Mouse (Mus musculus) hindbrain, embryonic 14.5 days (tissue): ENCODE data around the gene Alkbh7. TPM values are rescaled to one million over a fixed set of nuclear protein-coding genes. Genes with fewer than 3 reads are reported as not detected.

Experiments
- ATAC-seq: fragments of 200-750 bp; cut with Nextera tagmentation; 2 replicates; pipeline ENCODE4 v1.8.0; 2017; ENCODE audit warnings: moderate number of reproducible peaks, mild to moderate bottlenecking, moderate TSS enrichment, moderate library complexity; ENCODE audit not compliant: low FRiP score
- DNase-seq: peaks from one replicate; pipeline ENCODE4 v3.0.0-alpha.2; 2015; ENCODE audit warnings: low spot score
- H3K27ac ChIP-seq: fragments of 300-500 bp; sonication (generic); 2 replicates; pipeline ENCODE4 v1.5.1; 2014; ENCODE audit warnings: mild to moderate bottlenecking, moderate library complexity
- H3K27me3 ChIP-seq: fragments of 300-500 bp; sonication (generic); 2 replicates; pipeline ENCODE4 v1.6.1; 2014; ENCODE audit warnings: mild to moderate bottlenecking, low read length, mixed read lengths; ENCODE audit not compliant: control insufficient read depth, insufficient read depth
- H3K36me3 ChIP-seq: fragments of 300-500 bp; sonication (generic); replicated peaks from 2 replicates; pipeline ENCODE4 v1.6.1; 2014; ENCODE audit not compliant: control insufficient read depth, insufficient read depth
- H3K4me1 ChIP-seq: fragments of 300-500 bp; sonication (generic); replicated peaks from 2 replicates; pipeline ENCODE4 v1.6.1; 2014; ENCODE audit warnings: antibody characterized with exemption, low read length, mixed read lengths; ENCODE audit not compliant: control insufficient read depth, insufficient read depth
- H3K4me2 ChIP-seq: fragments of 300-500 bp; sonication (generic); replicated peaks from 2 replicates; pipeline ENCODE4 v1.6.1; 2014; ENCODE audit warnings: mild to moderate bottlenecking, moderate library complexity
- H3K4me3 ChIP-seq: fragments of 300-500 bp; sonication (generic); replicated peaks from 2 replicates; pipeline ENCODE4 v1.5.1; 2014; ENCODE audit warnings: mild to moderate bottlenecking, low read length
- H3K9ac ChIP-seq: fragments of 300-500 bp; sonication (generic); 2 replicates; pipeline ENCODE4 v1.6.1; 2014
- H3K9me3 ChIP-seq: fragments of 300-500 bp; sonication (generic); 2 replicates; pipeline ENCODE4 v1.6.1; 2016; ENCODE audit warnings: low read length; ENCODE audit not compliant: control insufficient read depth
- WGBS: fragments of 180-500 bp; shearing (Covaris S2); extraction: QIAGEN DNeasy Blood & Tissue Kit; methylation state at CpG from one replicate; pipeline ENCODE4 v1.1.7; 2014; 5-methylcytosine and 5-hydroxymethylcytosine counted together
- polyA plus RNA-seq: library from polyadenylated mRNA; unstranded; fragments of >200 nt; fragmentation: Nextera tagmentation; extraction: Ambion mirVana; gene quantifications from 2 replicates; pipeline ENCODE4 v1.2.1, GENCODE M21; 2014

Gene Alkbh7
- polyA plus RNA-seq, 1 experiment from 2014 or later: 55.7 TPM

- H3K9me3 ChIP-seq: no peaks in the 10 kb centered on the region
- no peak overlapping the region for H3K4me3 ChIP-seq
- DNase-seq (no peak), ATAC-seq (no peak)
- H3K4me1 ChIP-seq: no peaks in the 10 kb centered on the region
- H3K9ac ChIP-seq: no peak overlapping the region
- WGBS: 86% methylated on average over 9 of the region's 9 CpGs
- no peaks in the 10 kb centered on the region for H3K36me3 ChIP-seq
- no peak overlapping the region for H3K4me2 ChIP-seq
- H3K27ac ChIP-seq: no peak overlapping the region
- no peaks in the 10 kb centered on the region for H3K27me3 ChIP-seq
Measured at GRCm38 (mm10) chr17:56984886-56985285, 12.3 kb upstream of the Alkbh7 start.

GRCm38 (mm10) chr17:56985656-56986055 lies 11.5 kb upstream of the Alkbh7 start:
- H3K4me2 ChIP-seq: no peak overlapping the region
- no peaks in the 10 kb centered on the region for H3K4me1 ChIP-seq
- no peak overlapping the region for H3K9ac ChIP-seq
- DNase-seq (no peak), ATAC-seq (no peak)
- no peak overlapping the region for H3K4me3 ChIP-seq
- H3K27ac ChIP-seq: no peak overlapping the region
- 84% methylated on average over 3 of the region's 3 CpGs for WGBS
- H3K36me3 ChIP-seq: no peaks in the 10 kb centered on the region
- H3K27me3 ChIP-seq: no peaks in the 10 kb centered on the region
- no peaks in the 10 kb centered on the region for H3K9me3 ChIP-seq

- Histone ChIP-seq H3K4me2 (no peak overlapping the region), H3K4me3 (no peak overlapping the region), H3K27ac (no peak overlapping the region), H3K36me3 (no peaks in the 10 kb centered on the region), H3K9ac (no peak overlapping the region), H3K9me3 (no peaks in the 10 kb centered on the region), H3K27me3 (no peaks in the 10 kb centered on the region), H3K4me1 (peaks cover 6% of the 10 kb centered on the region)
- 85% methylated on average over 3 of the region's 3 CpGs for WGBS
- ATAC-seq: no peak
- no peak for DNase-seq
Measured at GRCm38 (mm10) chr17:56986105-56986805, 10.9 kb upstream of the Alkbh7 start.

GRCm38 (mm10) chr17:56988441-56988840 lies 8.7 kb upstream of the Alkbh7 start:
- Histone ChIP-seq H3K27ac (no peak overlapping the region), H3K4me3 (no peak overlapping the region), H3K4me1 (peaks cover 10% of the 10 kb centered on the region), H3K36me3 (peaks cover 13% of the 10 kb centered on the region), H3K27me3 (no peaks in the 10 kb centered on the region), H3K4me2 (no peak overlapping the region), H3K9me3 (no peaks in the 10 kb centered on the region), H3K9ac (no peak overlapping the region)
- WGBS: 85% methylated on average over 7 of the region's 7 CpGs
- DNase-seq (no peak), ATAC-seq (no peak)

- H3K4me1 ChIP-seq: peaks cover 10% of the 10 kb centered on the region
- H3K27ac ChIP-seq: peak overlapping the region; percentile 79
Measured at GRCm38 (mm10) chr17:56988921-56989430, 8.2 kb upstream of the Alkbh7 start.

GRCm38 (mm10) chr17:56989467-56990114 lies 7.5 kb upstream of the Alkbh7 start:
- peak; percentile 92 for ATAC-seq
- Histone ChIP-seq H3K4me1 (peaks cover 10% of the 10 kb centered on the region), H3K9me3 (no peaks in the 10 kb centered on the region), H3K36me3 (peaks cover 25% of the 10 kb centered on the region), H3K4me3 (peak overlapping the region; percentile 78), H3K27ac (peak overlapping the region; percentile 79), H3K4me2 (peak overlapping the region; percentile 66), H3K9ac (peak overlapping the region; percentile 80), H3K27me3 (no peaks in the 10 kb centered on the region)
- 4% methylated on average over 25 of the region's 25 CpGs for WGBS
- DNase-seq: peak; percentile 83

More at GRCm38 (mm10) chr17:56988921-56989430, 8.2 kb upstream of the Alkbh7 start:
- no peak for ATAC-seq
- Histone ChIP-seq H3K36me3 (peaks cover 19% of the 10 kb centered on the region), H3K9ac (peak overlapping the region; percentile 80), H3K4me3 (peak overlapping the region; percentile 78), H3K4me2 (peak overlapping the region; percentile 66), H3K9me3 (no peaks in the 10 kb centered on the region), H3K27me3 (no peaks in the 10 kb centered on the region)
- WGBS: 69% methylated on average over 7 of the region's 7 CpGs
- DNase-seq: no peak

GRCm38 (mm10) chr17:56990115-56990746 lies 6.9 kb upstream of the Alkbh7 start, which contains the start of gene Clpp:
Gene Clpp (plus strand): TSS chr17:56990305.
- ATAC-seq (peak; percentile 97), DNase-seq (peak; percentile 96)
- H3K27ac ChIP-seq: peak within 1 kb of the TSS; percentile 79
- peaks cover 10% of the 10 kb centered on the region for H3K4me1 ChIP-seq
- no peaks in the 10 kb centered on the region for H3K27me3 ChIP-seq
- peak within 1 kb of the TSS; percentile 78 for H3K4me3 ChIP-seq
- under 1% methylated on average over 52 of the region's 52 CpGs for WGBS
- H3K36me3 ChIP-seq: peaks cover 31% of the 10 kb centered on the region
- peak within 1 kb of the TSS; percentile 66 for H3K4me2 ChIP-seq
- H3K9ac ChIP-seq: peak within 1 kb of the TSS; percentile 80
- H3K9me3 ChIP-seq: no peaks in the 10 kb centered on the region

- WGBS: 72% methylated on average over 2 of the region's 2 CpGs
- no peak for ATAC-seq
Measured at GRCm38 (mm10) chr17:56990966-56991365, 6.2 kb upstream of the Alkbh7 start.

GRCm38 (mm10) chr17:56995046-56995445 lies 2.1 kb upstream of the Alkbh7 start:
- H3K4me2 ChIP-seq: no peak overlapping the region
- H3K4me3 ChIP-seq: no peak overlapping the region
- WGBS: 96% methylated on average over 8 of the region's 8 CpGs
- peaks cover 18% of the 10 kb centered on the region for H3K4me1 ChIP-seq
- H3K27ac ChIP-seq: no peak overlapping the region
- H3K9me3 ChIP-seq: no peaks in the 10 kb centered on the region
- peaks cover 49% of the 10 kb centered on the region for H3K36me3 ChIP-seq
- no peaks in the 10 kb centered on the region for H3K27me3 ChIP-seq
- DNase-seq (no peak), ATAC-seq (no peak)
- no peak overlapping the region for H3K9ac ChIP-seq

More at GRCm38 (mm10) chr17:56990966-56991365, 6.2 kb upstream of the Alkbh7 start:
- Histone ChIP-seq H3K36me3 (peaks cover 39% of the 10 kb centered on the region), H3K27me3 (no peaks in the 10 kb centered on the region), H3K9ac (peak overlapping the region; percentile 80), H3K4me1 (peaks cover 10% of the 10 kb centered on the region), H3K4me2 (peak overlapping the region; percentile 66), H3K4me3 (peak overlapping the region; percentile 78), H3K27ac (no peak overlapping the region), H3K9me3 (no peaks in the 10 kb centered on the region)
- DNase-seq: no peak
